Mouse (Mus musculus): Measurements from ENCODE around the gene Tmc1.

Tmc1 gene

GRCm38 (mm10) chr19:20953874-20954273 lies at the start of gene Tmc1:
TSS of gene Tmc1 (minus strand) at chr19:20954202.
- no peak for DNase-seq (ENCODE audit: low spot score)

GRCm38 (mm10) chr19:21001552-21001951 lies 47.5 kb upstream of the Tmc1 start:
- no peak for DNase-seq (ENCODE audit: low spot score)

GRCm38 (mm10) chr19:20979244-20979643 lies 25.2 kb upstream of the Tmc1 start:
- no peak for DNase-seq (ENCODE audit: low spot score)

GRCm38 (mm10) chr19:20978148-20978547 lies 24.1 kb upstream of the Tmc1 start:
- DNase-seq (ENCODE audit: low spot score) = no peak

GRCm38 (mm10) chr19:20971926-20972325 lies 17.9 kb upstream of the Tmc1 start:
- DNase-seq (ENCODE audit: low spot score) = no peak

- DNase-seq (ENCODE audit: low spot score) = peak; percentile 6
Measured at GRCm38 (mm10) chr19:20954815-20955214, 813 bp upstream of the Tmc1 start.

GRCm38 (mm10) chr19:20944446-20944845 lies 9.6 kb downstream of the Tmc1 start:
- DNase-seq (ENCODE audit: low spot score) = no peak

GRCm38 (mm10) chr19:20924282-20924681 lies 29.7 kb downstream of the Tmc1 start:
- DNase-seq (ENCODE audit: low spot score) = no peak

- DNase-seq (ENCODE audit: low spot score) = no peak
Measured at GRCm38 (mm10) chr19:20923336-20924211, 30.4 kb downstream of the Tmc1 start.

- DNase-seq (ENCODE audit: low spot score) = peak; percentile 6
Measured at GRCm38 (mm10) chr19:20918241-20918640, 35.8 kb downstream of the Tmc1 start.

- no peak for DNase-seq (ENCODE audit: low spot score)
Measured at GRCm38 (mm10) chr19:20915151-20915550, 38.9 kb downstream of the Tmc1 start.

GRCm38 (mm10) chr19:20910356-20910755 lies 43.6 kb downstream of the Tmc1 start:
- DNase-seq (ENCODE audit: low spot score) = no peak

- DNase-seq (ENCODE audit: low spot score) = no peak
Measured at GRCm38 (mm10) chr19:20881205-20881604, 72.8 kb downstream of the Tmc1 start.

- DNase-seq (ENCODE audit: low spot score) = no peak
Measured at GRCm38 (mm10) chr19:20875881-20876280, 78.1 kb downstream of the Tmc1 start.

GRCm38 (mm10) chr19:20861779-20862178 lies 92.2 kb downstream of the Tmc1 start:
- DNase-seq (ENCODE audit: low spot score) = no peak

- DNase-seq (ENCODE audit: low spot score) = no peak
Measured at GRCm38 (mm10) chr19:20860270-20860669, 93.7 kb downstream of the Tmc1 start.

- no peak for DNase-seq (ENCODE audit: low spot score)
Measured at GRCm38 (mm10) chr19:20857819-20858218, 96.2 kb downstream of the Tmc1 start.

- no peak for DNase-seq (ENCODE audit: low spot score)
Measured at GRCm38 (mm10) chr19:20848906-20849305, 105.1 kb downstream of the Tmc1 start.

- DNase-seq (ENCODE audit: low spot score) = no peak
Measured at GRCm38 (mm10) chr19:20847476-20848073, 106.4 kb downstream of the Tmc1 start.

- no peak for DNase-seq (ENCODE audit: low spot score)
Measured at GRCm38 (mm10) chr19:20837422-20837821, 116.6 kb downstream of the Tmc1 start.

GRCm38 (mm10) chr19:20836055-20836845 lies 117.8 kb downstream of the Tmc1 start:
- DNase-seq (ENCODE audit: low spot score) = peak; percentile 11

GRCm38 (mm10) chr19:20834895-20835294 lies 119.1 kb downstream of the Tmc1 start:
- no peak for DNase-seq (ENCODE audit: low spot score)

GRCm38 (mm10) chr19:20799460-20799859 lies 154.5 kb downstream of the Tmc1 start:
- no peak for DNase-seq (ENCODE audit: low spot score)
